Mouse (Mus musculus): ENCODE results near the gene Gpr65. TPM values are rescaled to one million over a fixed set of nuclear protein-coding genes. Genes with fewer than 3 reads are reported as not detected.
"Not testable (repeated sequence)": the region's sequence is repeated elsewhere in the genome, so short reads cannot be mapped to it uniquely, and the experiment has no call there.

The Gpr65 gene
- polyA plus RNA-seq, 1 experiment from 2014 or later: 173 TPM

- no peaks in the 10 kb centered on the region for H3K36me3 ChIP-seq (ENCODE audit: inconsistent target)
- 89% methylated on average over 7 of the region's 7 CpGs for WGBS (ENCODE audit: missing documents)
- no peak overlapping the region for H3K4me3 ChIP-seq (ENCODE audit: inconsistent target)
- H3K79me2 ChIP-seq (ENCODE audit: inconsistent target): no peaks in the 10 kb centered on the region
- H3K27ac ChIP-seq: no peak overlapping the region
Observed at GRCm38 (mm10) chr12:98307179-98307915, 38.9 kb downstream of the Gpr65 start.

- no peaks in the 10 kb centered on the region for H3K36me3 ChIP-seq (ENCODE audit: inconsistent target)
- no peak overlapping the region for H3K27ac ChIP-seq
- H3K4me3 ChIP-seq (ENCODE audit: inconsistent target): no peak overlapping the region
- 41% methylated on average over 7 of the region's 7 CpGs for WGBS (ENCODE audit: missing documents)
- no peaks in the 10 kb centered on the region for H3K79me2 ChIP-seq (ENCODE audit: inconsistent target)
Observed at GRCm38 (mm10) chr12:98311376-98312083, 43.1 kb downstream of the Gpr65 start.

- Histone ChIP-seq H3K36me3 (ENCODE audit: inconsistent target) (no peaks in the 10 kb centered on the region), H3K27ac (no peak overlapping the region), H3K4me3 (ENCODE audit: inconsistent target) (no peak overlapping the region), H3K79me2 (ENCODE audit: inconsistent target) (no peaks in the 10 kb centered on the region)
- 12% methylated on average over 5 of the region's 5 CpGs for WGBS (ENCODE audit: missing documents)
Observed at GRCm38 (mm10) chr12:98315924-98316323, 47.5 kb downstream of the Gpr65 start.

- 93% methylated on average over 8 of the region's 8 CpGs for WGBS (ENCODE audit: missing documents)
- no peak overlapping the region for H3K4me3 ChIP-seq (ENCODE audit: inconsistent target)
- H3K36me3 ChIP-seq (ENCODE audit: inconsistent target): no peaks in the 10 kb centered on the region
- H3K27ac ChIP-seq: no peak overlapping the region
- H3K79me2 ChIP-seq (ENCODE audit: inconsistent target): no peaks in the 10 kb centered on the region
Observed at GRCm38 (mm10) chr12:98317718-98318340, 49.4 kb downstream of the Gpr65 start.

- Histone ChIP-seq H3K27ac (no peak overlapping the region), H3K36me3 (ENCODE audit: inconsistent target) (no peaks in the 10 kb centered on the region), H3K79me2 (ENCODE audit: inconsistent target) (no peaks in the 10 kb centered on the region), H3K4me3 (ENCODE audit: inconsistent target) (no peak overlapping the region)
- 90% methylated on average over 4 of the region's 4 CpGs for WGBS (ENCODE audit: missing documents)
Observed at GRCm38 (mm10) chr12:98322426-98322825, 54.0 kb downstream of the Gpr65 start.

- not testable (repeated sequence) for H3K79me2 ChIP-seq (ENCODE audit: inconsistent target); H3K27ac ChIP-seq; H3K4me3 ChIP-seq (ENCODE audit: inconsistent target); H3K36me3 ChIP-seq (ENCODE audit: inconsistent target)
- WGBS (ENCODE audit: missing documents): no CpG with 5 or more reads among the region's 1 CpGs
Observed at GRCm38 (mm10) chr12:98324170-98324569, 55.7 kb downstream of the Gpr65 start.

Other genes with a start within 250 kb of the Gpr65 start
- 80.9 to 133 TPM (median 112 TPM) in 3 replicates for gene Galc, start 9.2 kb upstream of the Gpr65 start, polyA plus RNA-seq (2018)

Data from macrophage (primary cell).